Mouse (Mus musculus) limb, embryonic 11.5 days (tissue): ENCODE measurements around the gene D11Wsu47e. TPM values are rescaled to one million over a fixed set of nuclear protein-coding genes. Genes with fewer than 3 reads are reported as not detected.

Source experiments
- ATAC-seq: fragments of 200-750 bp; cut with Nextera tagmentation; 2 replicates; pipeline ENCODE4 v1.8.0; 2017; ENCODE audit warnings: low read depth; ENCODE audit not compliant: insufficient number of reproducible peaks, low FRiP score, low TSS enrichment
- DNase-seq: peaks from one replicate; pipeline ENCODE4 v3.0.0-alpha.2; 2015; ENCODE audit warnings: low spot score
- H3K27ac ChIP-seq: fragments of 300-500 bp; sonication (generic); replicated peaks from 2 replicates; pipeline ENCODE4 v1.5.1; 2014; ENCODE audit warnings: low read depth, mild to moderate bottlenecking, low read length
- H3K27me3 ChIP-seq: fragments of 300-500 bp; sonication (generic); 2 replicates; pipeline ENCODE4 v1.6.1; 2014; ENCODE audit warnings: mild to moderate bottlenecking, low read length, mixed read lengths; ENCODE audit not compliant: control insufficient read depth, insufficient read depth
- H3K36me3 ChIP-seq: fragments of 300-500 bp; sonication (generic); 2 replicates; pipeline ENCODE4 v1.6.1; 2014; ENCODE audit warnings: mild to moderate bottlenecking, low read length, moderate library complexity, mixed read lengths; ENCODE audit not compliant: control insufficient read depth, insufficient read depth
- H3K4me1 ChIP-seq: fragments of 300-500 bp; sonication (generic); 2 replicates; pipeline ENCODE4 v1.6.1; 2014; ENCODE audit warnings: low read length, mixed read lengths; ENCODE audit not compliant: control insufficient read depth, insufficient read depth
- H3K4me2 ChIP-seq: fragments of 300-500 bp; sonication (generic); 2 replicates; pipeline ENCODE4 v1.6.1; 2014; ENCODE audit warnings: low read depth, mild to moderate bottlenecking, moderate library complexity; ENCODE audit not compliant: severe bottlenecking
- H3K4me3 ChIP-seq: fragments of 300-500 bp; sonication (generic); 2 replicates; pipeline ENCODE4 v1.5.1; 2014; ENCODE audit warnings: low read depth, low read length
- H3K9ac ChIP-seq: fragments of 300-500 bp; sonication (generic); 2 replicates; pipeline ENCODE4 v1.6.1; 2014; ENCODE audit warnings: mild to moderate bottlenecking, low read length
- H3K9me3 ChIP-seq: fragments of 300-500 bp; sonication (generic); 2 replicates; pipeline ENCODE4 v1.6.1; 2016; ENCODE audit warnings: low read length; ENCODE audit not compliant: control insufficient read depth
- WGBS: fragments of 180-500 bp; shearing (Covaris S2); extraction: QIAGEN DNeasy Blood & Tissue Kit; methylation state at CpG from one replicate; pipeline ENCODE4 v1.1.7; 2014; 5-methylcytosine and 5-hydroxymethylcytosine counted together
- polyA plus RNA-seq: library from polyadenylated mRNA; unstranded; fragments of >200 nt; fragmentation: Nextera tagmentation; extraction: Ambion mirVana; gene quantifications from 2 replicates; pipeline ENCODE4 v1.2.1, GENCODE M21; 2014

Gene D11Wsu47e
- polyA plus RNA-seq, 1 experiment from 2014 or later, result 24.0 TPM

DNA sequence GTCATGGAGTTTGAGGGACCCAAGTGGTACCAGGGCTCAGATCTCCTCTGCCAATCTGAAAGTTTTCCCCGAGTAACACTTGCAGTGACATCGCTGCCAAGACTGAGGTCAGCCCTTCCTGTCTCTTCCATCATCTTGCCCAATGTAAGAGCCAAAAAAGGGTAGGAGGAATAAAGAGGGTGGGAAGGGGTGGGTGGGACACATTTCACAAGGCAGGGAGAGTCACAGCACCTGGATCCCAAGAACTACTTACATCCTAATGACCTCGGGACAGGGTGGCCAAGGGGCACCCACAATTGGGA, 53.3 kb downstream of the D11Wsu47e start:
- DNase-seq, result no peak
- 88% methylated on average over 3 of the region's 3 CpGs for WGBS
- no peak overlapping the region for H3K27ac ChIP-seq
- no peak for ATAC-seq
- peaks cover 19% of the 10 kb centered on the region for H3K4me1 ChIP-seq
- H3K9me3 ChIP-seq, result no peaks in the 10 kb centered on the region
- no peak overlapping the region for H3K4me3 ChIP-seq
- H3K9ac ChIP-seq, result no peak overlapping the region
- H3K27me3 ChIP-seq, result no peaks in the 10 kb centered on the region
- H3K4me2 ChIP-seq, result no peak overlapping the region
- H3K36me3 ChIP-seq, result no peaks in the 10 kb centered on the region

- Histone ChIP-seq H3K27ac (no peak overlapping the region), H3K36me3 (peaks cover under 1% of the 10 kb centered on the region; the same call in 1 of the 2 replicates)
- no peak for ATAC-seq
These were observed 53.7 kb downstream of the D11Wsu47e start for GRCm38 (mm10) chr11:113737912-113738311.

GRCm38 (mm10) chr11:113739213-113739612, 55.0 kb downstream of the D11Wsu47e start:
- no peak for ATAC-seq
- no peak overlapping the region for H3K4me2 ChIP-seq
- H3K4me3 ChIP-seq, result no peak overlapping the region
- H3K36me3 ChIP-seq, result peaks cover 9% of the 10 kb centered on the region; the same call in 1 of the 2 replicates
- WGBS, result 86% methylated on average over 8 of the region's 8 CpGs
- H3K9me3 ChIP-seq, result peaks cover 4% of the 10 kb centered on the region; the same call in 1 of the 2 replicates
- no peak overlapping the region for H3K27ac ChIP-seq
- no peak for DNase-seq
- H3K27me3 ChIP-seq, result no peaks in the 10 kb centered on the region
- no peak overlapping the region for H3K9ac ChIP-seq
- H3K4me1 ChIP-seq, result peaks cover 19% of the 10 kb centered on the region

More at GRCm38 (mm10) chr11:113737912-113738311, 53.7 kb downstream of the D11Wsu47e start:
- Histone ChIP-seq H3K27me3 (no peaks in the 10 kb centered on the region), H3K4me2 (no peak overlapping the region), H3K9me3 (no peaks in the 10 kb centered on the region), H3K4me3 (no peak overlapping the region), H3K4me1 (peaks cover 19% of the 10 kb centered on the region), H3K9ac (no peak overlapping the region)
- WGBS, result 92% methylated on average over 8 of the region's 8 CpGs
- DNase-seq, result no peak

- Histone ChIP-seq H3K4me3 (no peak overlapping the region), H3K9ac (no peak overlapping the region), H3K36me3 (peaks cover 12% of the 10 kb centered on the region; the same call in 1 of the 2 replicates), H3K4me1 (peaks cover 16% of the 10 kb centered on the region), H3K27ac (no peak overlapping the region), H3K27me3 (no peaks in the 10 kb centered on the region), H3K9me3 (peaks cover 4% of the 10 kb centered on the region; the same call in 1 of the 2 replicates), H3K4me2 (no peak overlapping the region)
- no peak for ATAC-seq
- no peak for DNase-seq
- 70% methylated on average over 7 of the region's 7 CpGs for WGBS
These were observed 55.9 kb downstream of the D11Wsu47e start for GRCm38 (mm10) chr11:113740100-113740499.

DNA sequence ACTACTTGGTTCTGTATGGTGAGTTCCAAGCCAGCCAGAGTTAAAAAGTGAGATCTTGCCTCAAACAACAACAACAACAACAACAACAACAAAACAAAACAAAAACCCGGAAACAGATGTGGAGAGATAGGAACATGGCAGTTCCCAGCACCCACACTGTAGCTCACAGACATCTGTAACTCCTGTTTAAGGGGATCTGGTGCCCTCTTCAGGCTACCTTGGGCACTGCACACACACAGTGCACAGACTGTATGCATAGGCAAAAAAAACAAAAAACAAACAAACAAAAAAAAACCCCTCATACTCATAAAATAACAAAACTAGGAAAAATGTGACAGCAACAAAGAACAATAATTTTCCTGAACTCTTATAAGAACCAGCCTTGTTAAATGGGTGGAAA, 58.8 kb downstream of the D11Wsu47e start:
- Histone ChIP-seq H3K4me3 (no peak overlapping the region), H3K9ac (no peak overlapping the region), H3K27me3 (no peaks in the 10 kb centered on the region), H3K9me3 (peaks cover 4% of the 10 kb centered on the region; the same call in 1 of the 2 replicates), H3K4me2 (no peak overlapping the region), H3K27ac (no peak overlapping the region), H3K36me3 (peaks cover 12% of the 10 kb centered on the region; the same call in 1 of the 2 replicates), H3K4me1 (peaks cover 22% of the 10 kb centered on the region)
- no peak for ATAC-seq
- WGBS, result 100% methylated on average over 1 of the region's 1 CpGs
- no peak for DNase-seq

Other genes with a start within 250 kb of the D11Wsu47e start
- gene Sstr2, start 65.1 kb upstream of the D11Wsu47e start, polyA plus RNA-seq, result 0.48 and 1.1 TPM in 2 replicates
- 29.3 and 30.6 TPM in 2 replicates for gene Cog1, start 35.2 kb upstream of the D11Wsu47e start, polyA plus RNA-seq
- gene Slc39a11, start 34.3 kb upstream of the D11Wsu47e start, polyA plus RNA-seq, result 12.2 and 14.9 TPM in 2 replicates
- 53.0 and 54.2 TPM in 2 replicates for gene Fam104a, start 257 bp upstream of the D11Wsu47e start, polyA plus RNA-seq
- gene Cpsf4l, start 25.6 kb downstream of the D11Wsu47e start, polyA plus RNA-seq, result 0.51 and 0.54 TPM in 2 replicates
- 74.3 and 75.4 TPM in 2 replicates for gene Cdc42ep4, start 67.5 kb downstream of the D11Wsu47e start, polyA plus RNA-seq